In genomic region chr17:45572103-45573086, GRCm38 (mm10) we compare ENCODE assay signal across 8 mouse cellular contexts. TPM values are rescaled to one million over a fixed set of nuclear protein-coding genes. Genes with fewer than 3 reads are reported as not detected.
DNase-seq lines count a peak whose midpoint lies in the region; ATAC-seq and TF ChIP-seq lines count a peak whose summit lies in the region.

No protein-coding gene starts in this region.

- H3K9ac ChIP-seq in CH12.LX (ENCODE audit: insufficient read depth, low read depth): peak overlapping the region; percentile 99
- H3K9ac ChIP-seq in forebrain, embryonic 11.5 days (ENCODE audit: low read length): peak overlapping the region; percentile 99
- H3K9ac ChIP-seq in heart, embryonic 16.5 days (ENCODE audit: low read length): peak overlapping the region; percentile 100
- H3K9ac ChIP-seq in liver, embryonic 15.5 days: peak overlapping the region; percentile 94
- peak overlapping the region; percentile 99 for H3K9ac ChIP-seq in neural tube, embryonic 11.5 days (ENCODE audit: low read length)

- H3K4me2 ChIP-seq in CH12.LX (ENCODE audit: insufficient read depth, low read depth, poor library complexity, severe bottlenecking): peak overlapping the region; percentile 90
- peak overlapping the region; percentile 67 for H3K4me2 ChIP-seq in forebrain, embryonic 11.5 days (ENCODE audit: low read depth, low read length, severe bottlenecking)
- H3K4me2 ChIP-seq in heart, embryonic 16.5 days (ENCODE audit: low read depth, low read length): peak overlapping the region; percentile 91
- H3K4me2 ChIP-seq in liver, embryonic 15.5 days: peak overlapping the region; percentile 98
- peak overlapping the region; percentile 94 for H3K4me2 ChIP-seq in neural tube, embryonic 11.5 days (ENCODE audit: low read depth)

- peaks cover 46% of the 10 kb centered on the region for H3K79me2 ChIP-seq in CH12.LX (replicated peaks; ENCODE audit: control insufficient read depth, extremely low read depth, insufficient read depth, poor library complexity, severe bottlenecking)

- in situ Hi-C loops in CH12.LX (cut with MboI; ENCODE audit: low pct_ligation_motif_present, low pct_unique_long_range_greater_than_20kb, low sequenced_read_pairs): no loop called here

- H3K27ac ChIP-seq in CH12.LX (ENCODE audit: insufficient read depth, low read depth): peak overlapping the region; percentile 82
- H3K27ac ChIP-seq in brown adipose tissue, adult 24 weeks (replicated peaks; ENCODE audit: low read depth, low read length): peak overlapping the region; percentile 99
- H3K27ac ChIP-seq in forebrain, embryonic 11.5 days (ENCODE audit: low read depth, low read length): peak overlapping the region; percentile 95
- H3K27ac ChIP-seq in heart, embryonic 16.5 days (ENCODE audit: low read length): peak overlapping the region; percentile 99
- peak overlapping the region; percentile 95 for H3K27ac ChIP-seq in liver, embryonic 15.5 days (replicated peaks)
- H3K27ac ChIP-seq in neural tube, embryonic 11.5 days (ENCODE audit: low read depth, low read length): peak overlapping the region; percentile 93

- TF ChIP-seq CTCF in CH12.LX (conservative IDR thresholded peaks at IDR 0.05 in 1 of 2, IDR thresholded peaks at IDR 0.05 in 1 of 2; ENCODE audit: low read depth in 2 of 2, low read length in 2 of 2): no peak

- peaks cover 21 to 54% of the 10 kb centered on the region in 2 experiments for H3K4me1 ChIP-seq in CH12.LX (ENCODE audit: control insufficient read depth in 1 of 2, insufficient read depth in 2 of 2)
- peaks cover 4% of the 10 kb centered on the region; the same call in 1 of the 2 replicates for H3K4me1 ChIP-seq in brown adipose tissue, adult 24 weeks (ENCODE audit: control insufficient read depth, insufficient read depth, insufficient read length, low read length)
- H3K4me1 ChIP-seq in forebrain, embryonic 11.5 days (replicated peaks; ENCODE audit: control insufficient read depth, insufficient read depth, low read length): peaks cover 4% of the 10 kb centered on the region; the same call in 1 of the 2 replicates
- peaks cover 40% of the 10 kb centered on the region for H3K4me1 ChIP-seq in heart, embryonic 16.5 days (ENCODE audit: control insufficient read depth, insufficient read depth, low read length)
- peaks cover 62% of the 10 kb centered on the region for H3K4me1 ChIP-seq in liver, embryonic 15.5 days (replicated peaks)
- H3K4me1 ChIP-seq in neural tube, embryonic 11.5 days (ENCODE audit: control insufficient read depth, insufficient read depth, low read length): peaks cover 6% of the 10 kb centered on the region

- dilution Hi-C loops in CH12.LX (cut with MboI; ENCODE audit: extremely low pct_ligation_motif_present, extremely low pct_unique_long_range_greater_than_20kb, low sequenced_read_pairs): no loop called here

- no peaks in the 10 kb centered on the region for H3K9me3 ChIP-seq in CH12.LX (replicated peaks; ENCODE audit: low read length)
- H3K9me3 ChIP-seq in forebrain, embryonic 11.5 days (ENCODE audit: control insufficient read depth, low read length): no peaks in the 10 kb centered on the region
- H3K9me3 ChIP-seq in heart, embryonic 16.5 days (replicated peaks; ENCODE audit: control insufficient read depth, low read length): no peaks in the 10 kb centered on the region
- no peaks in the 10 kb centered on the region for H3K9me3 ChIP-seq in liver, embryonic 15.5 days (replicated peaks)
- no peaks in the 10 kb centered on the region for H3K9me3 ChIP-seq in neural tube, embryonic 11.5 days (ENCODE audit: control insufficient read depth, low read length)

- under 1% methylated on average over 57 of the region's 57 CpGs for WGBS in forebrain, embryonic 11.5 days
- WGBS in heart, embryonic 16.5 days: under 1% methylated on average over 57 of the region's 57 CpGs
- WGBS in liver, embryonic 15.5 days (ENCODE audit: insufficient replicate concordance): under 1% methylated on average over 57 of the region's 57 CpGs
- under 1% methylated on average over 55 of the region's 57 CpGs for WGBS in neural tube, embryonic 11.5 days

- no peak for TF ChIP-seq EP300 in CH12.LX (IDR thresholded peaks at IDR 0.05; ENCODE audit: low read length)

- DNase-seq in CH12.LX (ENCODE audit: extremely low read depth): peak; percentile 85
- DNase-seq in forebrain, embryonic 11.5 days (ENCODE audit: low spot score): peak; percentile 92
- DNase-seq in kidney, postnatal 14 days: peak; percentile 91
- DNase-seq in neural tube, embryonic 11.5 days (ENCODE audit: low spot score): peak; percentile 89
- peak; percentile 85 for DNase-seq in testis, postnatal 10 days (ENCODE audit: low spot score)

- peaks cover 43 to 49% of the 10 kb centered on the region in 2 experiments for H3K36me3 ChIP-seq in CH12.LX (replicated peaks in 1 of 2; ENCODE audit: control insufficient read depth in 1 of 2, insufficient read depth in 1 of 2, low read length in 1 of 2)
- peaks cover 37% of the 10 kb centered on the region for H3K36me3 ChIP-seq in forebrain, embryonic 11.5 days (ENCODE audit: control insufficient read depth, insufficient read depth, low read length)
- H3K36me3 ChIP-seq in heart, embryonic 16.5 days (ENCODE audit: control insufficient read depth, insufficient read depth): peaks cover 46% of the 10 kb centered on the region
- H3K36me3 ChIP-seq in liver, embryonic 15.5 days (replicated peaks): peaks cover 45% of the 10 kb centered on the region
- H3K36me3 ChIP-seq in neural tube, embryonic 11.5 days (ENCODE audit: control insufficient read depth, insufficient read depth, low read length): peaks cover 29% of the 10 kb centered on the region

- TF ChIP-seq RAD21 in CH12.LX (IDR thresholded peaks at IDR 0.05; ENCODE audit: low read depth, low read length): no peak

- H3K4me3 ChIP-seq in CH12.LX (replicated peaks in 1 of 3; ENCODE audit: low read depth in 2 of 3, low read length in 2 of 3, poor library complexity in 1 of 3): peak overlapping the region; percentile 83 to 93 (median 84)
- peak overlapping the region; percentile 98 for H3K4me3 ChIP-seq in brown adipose tissue, adult 24 weeks (ENCODE audit: insufficient read depth, low read depth, low read length)
- peak overlapping the region; percentile 100 for H3K4me3 ChIP-seq in forebrain, embryonic 11.5 days (ENCODE audit: low read depth, low read length)
- peak overlapping the region; percentile 100 for H3K4me3 ChIP-seq in heart, embryonic 16.5 days (ENCODE audit: low read length)
- peak overlapping the region; percentile 94 for H3K4me3 ChIP-seq in liver, embryonic 15.5 days (replicated peaks)
- peak overlapping the region; percentile 100 for H3K4me3 ChIP-seq in neural tube, embryonic 11.5 days (ENCODE audit: low read depth, low read length)

- TF ChIP-seq POLR2A in CH12.LX (IDR thresholded peaks at IDR 0.05; ENCODE audit: low read depth, low read length): no peak

- H3K27me3 ChIP-seq in CH12.LX (replicated peaks): no peaks in the 10 kb centered on the region
- H3K27me3 ChIP-seq in forebrain, embryonic 11.5 days (ENCODE audit: control insufficient read depth, insufficient read depth, low read length): no peaks in the 10 kb centered on the region
- H3K27me3 ChIP-seq in heart, embryonic 16.5 days (ENCODE audit: control insufficient read depth, insufficient read depth, low read length): no peaks in the 10 kb centered on the region
- H3K27me3 ChIP-seq in liver, embryonic 15.5 days: no peaks in the 10 kb centered on the region
- H3K27me3 ChIP-seq in neural tube, embryonic 11.5 days (ENCODE audit: control insufficient read depth, insufficient read depth, low read length): no peaks in the 10 kb centered on the region

- ATAC-seq in forebrain, embryonic 11.5 days (replicated peaks; ENCODE audit: low FRiP score): peak; percentile 67
- peak; percentile 56 for ATAC-seq in heart, embryonic 16.5 days (replicated peaks; ENCODE audit: extremely low read depth, insufficient read depth, low FRiP score)
- peak; percentile 48 for ATAC-seq in liver, embryonic 15.5 days (ENCODE audit: insufficient read depth)
- ATAC-seq in neural tube, embryonic 11.5 days (ENCODE audit: insufficient read depth, low FRiP score, low TSS enrichment): peak; percentile 65

RNA-seq across cellular contexts. Expression of gene Hsp90ab1, which starts 0.7 kb away (rescaled TPM):
- total RNA-seq in CH12.LX (2012; rRNA removed) (1,180 and 1,205 TPM in 2 replicates), CH12.LX (2014; rRNA removed) (607 and 790 TPM in 2 replicates)
- 4,858 and 5,122 TPM in 2 replicates for polyA plus RNA-seq in CH12.LX (2012; ENCODE audit: insufficient read length, low read depth)
- 869 and 998 TPM in 2 replicates for polyA plus RNA-seq in brown adipose tissue, adult 24 weeks (2012; ENCODE audit: insufficient read depth, insufficient read length, missing spikeins)
- 1,787 and 1,872 TPM in 2 replicates for polyA plus RNA-seq in forebrain, embryonic 11.5 days (2014; fragmentation: Nextera tagmentation; extraction: Ambion mirVana)
- polyA plus RNA-seq in heart, embryonic 16.5 days (2015; fragmentation: Nextera tagmentation; extraction: Ambion mirVana): 1,191 and 1,235 TPM in 2 replicates
- 577 and 585 TPM in 2 replicates for polyA plus RNA-seq in liver, embryonic 15.5 days (2015; fragmentation: Nextera tagmentation; extraction: Ambion mirVana)
- polyA plus RNA-seq in neural tube, embryonic 11.5 days (2014; fragmentation: Nextera tagmentation; extraction: Ambion mirVana): 1,725 and 1,823 TPM in 2 replicates

RNA-seq across cellular contexts. Expression of gene Slc35b2, which starts 8.7 kb away (rescaled TPM):
- total RNA-seq in CH12.LX (2012; rRNA removed) (59.5 and 73.9 TPM in 2 replicates), CH12.LX (2014; rRNA removed) (89.3 and 101 TPM in 2 replicates)
- polyA plus RNA-seq in CH12.LX (2012; ENCODE audit: insufficient read length, low read depth): 54.1 and 57.2 TPM in 2 replicates
- polyA plus RNA-seq in brown adipose tissue, adult 24 weeks (2012; ENCODE audit: insufficient read depth, insufficient read length, missing spikeins): 17.0 and 36.4 TPM in 2 replicates
- 103 and 105 TPM in 2 replicates for polyA plus RNA-seq in forebrain, embryonic 11.5 days (2014; fragmentation: Nextera tagmentation; extraction: Ambion mirVana)
- 89.4 and 89.9 TPM in 2 replicates for polyA plus RNA-seq in heart, embryonic 16.5 days (2015; fragmentation: Nextera tagmentation; extraction: Ambion mirVana)
- polyA plus RNA-seq in liver, embryonic 15.5 days (2015; fragmentation: Nextera tagmentation; extraction: Ambion mirVana): 52.1 and 59.8 TPM in 2 replicates
- 101 and 106 TPM in 2 replicates for polyA plus RNA-seq in neural tube, embryonic 11.5 days (2014; fragmentation: Nextera tagmentation; extraction: Ambion mirVana)

RNA-seq across cellular contexts. Expression of gene Nfkbie, which starts 16.9 kb away (rescaled TPM):
- total RNA-seq in CH12.LX (2012; rRNA removed) (91.5 and 136 TPM in 2 replicates), CH12.LX (2014; rRNA removed) (87.4 and 90.0 TPM in 2 replicates)
- polyA plus RNA-seq in CH12.LX (2012; ENCODE audit: insufficient read length, low read depth): 76.6 and 78.7 TPM in 2 replicates
- polyA plus RNA-seq in brown adipose tissue, adult 24 weeks (2012; ENCODE audit: insufficient read depth, insufficient read length, missing spikeins): 1.4 and 1.6 TPM in 2 replicates
- polyA plus RNA-seq in forebrain, embryonic 11.5 days (2014; fragmentation: Nextera tagmentation; extraction: Ambion mirVana): 5.9 and 6.0 TPM in 2 replicates
- 5.3 and 10.9 TPM in 2 replicates for polyA plus RNA-seq in heart, embryonic 16.5 days (2015; fragmentation: Nextera tagmentation; extraction: Ambion mirVana)
- 1.2 and 1.6 TPM in 2 replicates for polyA plus RNA-seq in liver, embryonic 15.5 days (2015; fragmentation: Nextera tagmentation; extraction: Ambion mirVana)
- polyA plus RNA-seq in neural tube, embryonic 11.5 days (2014; fragmentation: Nextera tagmentation; extraction: Ambion mirVana): 6.9 and 7.0 TPM in 2 replicates

RNA-seq across cellular contexts. Expression of gene Tmem151b, which starts 22.9 kb away (rescaled TPM):
- total RNA-seq in CH12.LX (2012; rRNA removed) (0.42 and 0.50 TPM in 2 replicates), CH12.LX (2014; rRNA removed) (0.12 and 0.30 TPM in 2 replicates)
- 0.53 and 0.72 TPM in 2 replicates for polyA plus RNA-seq in CH12.LX (2012; ENCODE audit: insufficient read length, low read depth)
- not detected in 2 replicates for polyA plus RNA-seq in brown adipose tissue, adult 24 weeks (2012; ENCODE audit: insufficient read depth, insufficient read length, missing spikeins)
- 8.2 and 9.1 TPM in 2 replicates for polyA plus RNA-seq in forebrain, embryonic 11.5 days (2014; fragmentation: Nextera tagmentation; extraction: Ambion mirVana)
- polyA plus RNA-seq in heart, embryonic 16.5 days (2015; fragmentation: Nextera tagmentation; extraction: Ambion mirVana): 1.2 and 1.9 TPM in 2 replicates
- polyA plus RNA-seq in liver, embryonic 15.5 days (2015; fragmentation: Nextera tagmentation; extraction: Ambion mirVana): 0.07 and 0.10 TPM in 2 replicates
- 6.2 and 6.8 TPM in 2 replicates for polyA plus RNA-seq in neural tube, embryonic 11.5 days (2014; fragmentation: Nextera tagmentation; extraction: Ambion mirVana)

RNA-seq across cellular contexts. Expression of gene Slc29a1, which starts 27.0 kb away (rescaled TPM):
- 58.4 and 66.9 TPM in 2 replicates for total RNA-seq in CH12.LX (2012; rRNA removed)
- 69.2 and 72.1 TPM in 2 replicates for total RNA-seq in CH12.LX (2014; rRNA removed)
- polyA plus RNA-seq in CH12.LX (2012; ENCODE audit: insufficient read length, low read depth): 74.2 and 88.0 TPM in 2 replicates
- polyA plus RNA-seq in brown adipose tissue, adult 24 weeks (2012; ENCODE audit: insufficient read depth, insufficient read length, missing spikeins): 32.8 and 56.5 TPM in 2 replicates
- polyA plus RNA-seq in forebrain, embryonic 11.5 days (2014; fragmentation: Nextera tagmentation; extraction: Ambion mirVana): 56.7 TPM in 2 replicates
- polyA plus RNA-seq in heart, embryonic 16.5 days (2015; fragmentation: Nextera tagmentation; extraction: Ambion mirVana): 110 and 137 TPM in 2 replicates
- polyA plus RNA-seq in liver, embryonic 15.5 days (2015; fragmentation: Nextera tagmentation; extraction: Ambion mirVana): 175 and 180 TPM in 2 replicates
- 44.1 and 48.7 TPM in 2 replicates for polyA plus RNA-seq in neural tube, embryonic 11.5 days (2014; fragmentation: Nextera tagmentation; extraction: Ambion mirVana)

Comparison
In these comparisons a context has a peak if more than half of its experiments do, and no peak if none do; other contexts are left out.
1. Peak in every context shown above with its lines: DNase-seq, ATAC-seq, H3K4me3 ChIP-seq and H3K27ac ChIP-seq.